Mouse (Mus musculus): ENCODE data around the gene Cog7.

DNA sequence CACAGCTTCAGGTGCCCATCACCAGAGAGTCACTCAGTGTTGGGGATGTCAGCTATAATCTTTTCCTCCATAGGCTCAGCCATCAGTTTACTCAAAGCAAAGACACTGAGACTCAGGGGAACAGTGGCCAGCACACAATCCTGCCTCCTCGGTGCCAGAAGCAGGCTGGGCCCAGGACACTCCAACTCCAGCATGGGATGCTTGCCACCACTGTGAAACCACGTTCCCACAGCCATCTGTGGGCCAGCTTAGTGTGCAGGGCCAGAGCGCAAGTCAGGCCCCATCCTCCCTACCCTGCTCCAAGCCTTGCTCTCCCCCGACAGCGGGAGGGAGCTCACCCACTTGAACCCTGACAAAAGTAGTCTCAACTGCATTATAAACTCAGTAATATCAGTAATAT is 35.3 kb downstream of the Cog7 start:
- no peak for TF ChIP-seq CTCF (IDR thresholded peaks at IDR 0.05; ENCODE audit: borderline replicate concordance, insufficient read depth, low read length)
- no peak for TF ChIP-seq POLR2A (IDR thresholded peaks at IDR 0.05; ENCODE audit: low read depth, low read length)
